Mouse (Mus musculus): Measurements from ENCODE around the gene Nectin1. TPM values are rescaled to one million over a fixed set of nuclear protein-coding genes. Genes with fewer than 3 reads are reported as not detected.

Gene Nectin1
- total and polyA plus RNA-seq, 3 experiments = 3.9 to 6.2 TPM; not detected in 1

DNA sequence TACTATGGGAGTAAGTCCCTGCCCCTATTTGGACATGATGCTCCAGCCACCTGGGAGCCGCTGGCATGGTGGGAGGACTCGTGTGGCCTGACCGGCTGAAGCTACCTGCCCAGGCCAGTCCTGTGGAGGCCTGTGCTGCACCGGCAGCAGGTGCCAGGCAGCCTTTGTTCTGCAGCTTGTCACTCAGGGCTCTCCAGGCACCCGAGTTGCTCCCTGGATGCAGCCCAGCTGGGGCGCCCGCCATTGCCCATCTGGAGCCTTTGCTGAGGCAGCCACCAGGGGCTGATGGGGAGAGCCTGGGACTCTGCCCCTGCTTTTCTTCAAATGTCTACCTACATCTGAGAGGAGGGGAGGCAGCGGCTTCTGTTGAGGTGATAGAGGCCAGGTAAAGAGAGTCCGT, 6.3 kb downstream of the Nectin1 start:
- no peaks in the 10 kb centered on the region for H3K9me3 ChIP-seq (replicated peaks; ENCODE audit: insufficient read depth, low read length)
- H3K36me3 ChIP-seq (ENCODE audit: control insufficient read depth in 1 of 2, insufficient read depth in 2 of 2, low read length in 2 of 2) = no peaks in the 10 kb centered on the region
- DNase-seq (ENCODE audit: low read depth, low spot score) = no peak
- no peak overlapping the region for H3K27ac ChIP-seq (ENCODE audit: control insufficient read depth, low read depth, low read length)
- no peak overlapping the region for H3K4me3 ChIP-seq (ENCODE audit: control insufficient read depth in 1 of 2, insufficient read depth in 1 of 2, low read depth in 2 of 2, low read length in 2 of 2)
- H3K9ac ChIP-seq (ENCODE audit: control insufficient read depth, low read depth, low read length, poor library complexity, severe bottlenecking) = no peak overlapping the region
- H3K79me2 ChIP-seq (ENCODE audit: control insufficient read depth, insufficient read depth, low read length, poor library complexity) = peaks cover 12% of the 10 kb centered on the region
- TF ChIP-seq E2F4 (IDR thresholded peaks at IDR 0.05; ENCODE audit: borderline replicate concordance, low read depth, low read length) (no peak), POLR2A (IDR thresholded peaks at IDR 0.05; ENCODE audit: control insufficient read depth in 1 of 2, insufficient read depth in 1 of 2, low read depth in 1 of 2, low read length in 2 of 2, poor library complexity in 1 of 2) (no peak), MAFK (IDR thresholded peaks at IDR 0.05; ENCODE audit: borderline replicate concordance, low read depth, low read length) (no peak), MYC (IDR thresholded peaks at IDR 0.05; ENCODE audit: low read depth, low read length) (no peak), POLR2AphosphoS5 (IDR thresholded peaks at IDR 0.05; ENCODE audit: borderline replicate concordance, low read depth, low read length) (no peak), MAZ (IDR thresholded peaks at IDR 0.05; ENCODE audit: low read depth, low read length) (no peak), RCOR1 (IDR thresholded peaks at IDR 0.05; ENCODE audit: low read depth, low read length) (no peak), RAD21 (IDR thresholded peaks at IDR 0.05; ENCODE audit: low read depth, low read length) (no peak), POLR2AphosphoS2 (IDR thresholded peaks at IDR 0.05; ENCODE audit: low read length) (no peak), JUND (IDR thresholded peaks at IDR 0.05; ENCODE audit: low read depth, low read length) (no peak), ETS1 (IDR thresholded peaks at IDR 0.05; ENCODE audit: low read depth, low read length) (no peak), SMC3 (IDR thresholded peaks at IDR 0.05; ENCODE audit: low read depth, low read length) (no peak), CHD1 (IDR thresholded peaks at IDR 0.05; ENCODE audit: low read depth, low read length) (no peak), GABPA (IDR thresholded peaks at IDR 0.05; ENCODE audit: low read depth, low read length) (no peak), ZNF384 (IDR thresholded peaks at IDR 0.05; ENCODE audit: low read depth, low read length) (no peak)
- H3K4me1 ChIP-seq (ENCODE audit: control insufficient read depth in 1 of 2, insufficient read depth in 2 of 2, low read length in 2 of 2) = 0 out of 4 replicates have a peak, but pooled peaks cover 0 to 1% of the 10 kb centered on the region in 2 experiments
- no peaks in the 10 kb centered on the region for H3K27me3 ChIP-seq (ENCODE audit: control insufficient read depth in 1 of 2, insufficient read depth in 2 of 2, low read length in 2 of 2)

DNA sequence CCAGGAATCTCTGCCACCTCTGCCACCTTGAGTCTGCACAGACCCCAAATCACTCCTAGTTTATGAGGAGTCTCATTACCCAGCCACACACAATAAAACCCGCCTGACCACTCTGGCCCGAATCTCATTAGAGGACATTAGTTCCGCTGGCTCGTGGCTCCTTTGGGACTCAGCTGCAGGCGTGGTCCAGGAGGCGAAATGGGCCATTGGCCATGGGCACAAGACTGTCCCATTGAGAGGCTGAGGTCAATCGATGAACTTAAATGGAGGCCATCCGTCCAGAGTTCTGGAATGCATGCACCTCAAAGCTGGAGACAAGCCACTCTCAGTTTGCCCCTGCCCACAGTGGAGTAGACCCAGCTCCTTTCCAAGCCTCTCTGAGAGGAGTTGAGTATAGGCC, 7.3 kb downstream of the Nectin1 start:
- TF ChIP-seq CTCF (IDR thresholded peaks at IDR 0.05 in 2 of 3, conservative IDR thresholded peaks at IDR 0.05 in 1 of 3; ENCODE audit: control insufficient read depth in 1 of 3, insufficient read depth in 1 of 3, low read depth in 2 of 3, low read length in 3 of 3, poor library complexity in 1 of 3, severe bottlenecking in 1 of 3) (no peak), BHLHE40 (IDR thresholded peaks at IDR 0.05; ENCODE audit: borderline replicate concordance, low read depth, low read length) (no peak), MAX (IDR thresholded peaks at IDR 0.05; ENCODE audit: low read length) (no peak), SIN3A (IDR thresholded peaks at IDR 0.05; ENCODE audit: low read length) (no peak), ZC3H11A (IDR thresholded peaks at IDR 0.05; ENCODE audit: low read depth, low read length) (no peak), SMC3 (IDR thresholded peaks at IDR 0.05; ENCODE audit: low read depth, low read length) (no peak), NRF1 (IDR thresholded peaks at IDR 0.05; ENCODE audit: insufficient read depth, low read depth, low read length, poor library complexity, severe bottlenecking) (no peak), CHD2 (IDR thresholded peaks at IDR 0.05; ENCODE audit: low read length) (no peak)
- Histone ChIP-seq H3K27me3 (ENCODE audit: control insufficient read depth in 1 of 2, insufficient read depth in 2 of 2, low read length in 2 of 2) (no peaks in the 10 kb centered on the region), H3K79me2 (ENCODE audit: control insufficient read depth, insufficient read depth, low read length, poor library complexity) (peaks cover 1% of the 10 kb centered on the region; the same call in 1 of the 2 replicates), H3K4me1 (ENCODE audit: control insufficient read depth in 1 of 2, insufficient read depth in 2 of 2, low read length in 2 of 2) (peaks cover 0 to 9% of the 10 kb centered on the region in 2 experiments; a peak in 2 of 4 replicates), H3K27ac (ENCODE audit: control insufficient read depth, low read depth, low read length) (no peak overlapping the region), H3K36me3 (ENCODE audit: control insufficient read depth in 1 of 2, insufficient read depth in 2 of 2, low read length in 2 of 2) (peaks cover 0 to 3% of the 10 kb centered on the region in 2 experiments; a peak in 1 of 4 replicates), H3K9me3 (replicated peaks; ENCODE audit: insufficient read depth, low read length) (no peaks in the 10 kb centered on the region), H3K9ac (ENCODE audit: control insufficient read depth, low read depth, low read length, poor library complexity, severe bottlenecking) (no peak overlapping the region), H3K4me3 (ENCODE audit: control insufficient read depth in 1 of 2, insufficient read depth in 1 of 2, low read depth in 2 of 2, low read length in 2 of 2) (no peak overlapping the region)
- DNase-seq (ENCODE audit: low read depth, low spot score) = no peak
